Mouse (Mus musculus) erythroblast, embryonic 14.5 days (primary cell): ENCODE data around the gene Ankzf1.
"Not testable (repeated sequence)": the region's sequence is repeated elsewhere in the genome, so short reads cannot be mapped to it uniquely, and the experiment has no call there.

Experiments
- GATA1 ChIP-seq: IDR thresholded peaks from 2 replicates; pipeline ENCODE4 v1.6.1; 2012; ENCODE audit warnings: low read length, inconsistent platforms, mixed read lengths
- TAL1 ChIP-seq: IDR thresholded peaks from 3 replicates; pipeline ENCODE4 v1.6.1; 2012; ENCODE audit warnings: low read length, inconsistent platforms, mixed read lengths

DNA sequence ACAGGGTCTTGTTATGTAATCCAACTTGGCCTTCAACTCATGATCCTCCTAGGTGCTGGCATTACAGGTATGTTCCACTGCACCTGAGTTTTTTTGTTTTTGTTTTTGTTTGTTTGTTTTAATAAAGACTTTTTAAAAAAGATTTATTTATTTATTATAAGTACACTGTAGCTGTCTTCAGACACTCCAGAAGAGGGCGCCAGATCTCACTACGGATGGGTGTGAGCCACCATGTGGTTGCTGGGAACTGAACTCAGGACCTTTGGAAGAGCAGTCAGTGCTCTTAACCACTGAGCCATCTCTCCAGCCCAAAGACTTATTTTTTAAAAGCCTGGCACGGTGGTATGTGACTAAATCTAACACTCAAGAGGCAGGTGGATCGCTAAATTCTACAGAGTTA, 40.5 kb downstream of the Ankzf1 start:
- not testable (repeated sequence) for TF ChIP-seq GATA1, TAL1
